Mouse (Mus musculus): ENCODE measurements around the gene Atrnl1.

DNA sequence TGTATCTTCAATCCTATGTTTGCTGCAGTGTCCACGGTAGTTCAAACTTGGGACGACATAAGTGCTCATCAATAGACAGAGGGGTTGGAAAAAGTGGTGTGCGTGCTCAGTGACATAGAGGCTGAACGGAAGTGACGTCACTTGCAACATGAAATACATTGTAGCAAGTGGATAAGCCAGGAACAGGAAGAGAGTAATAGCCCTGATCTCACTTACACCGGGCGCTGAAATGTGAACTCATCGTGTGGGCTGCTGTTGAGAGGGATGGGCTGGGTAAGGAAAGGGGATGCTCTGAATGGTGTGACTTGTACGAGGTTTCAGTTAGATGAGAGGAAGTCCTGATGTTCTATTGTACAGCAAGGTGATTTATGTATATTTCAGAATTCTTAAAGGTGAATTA, 8.3 kb downstream of the Atrnl1 start:
- TF ChIP-seq POLR2A (IDR thresholded peaks at IDR 0.05; ENCODE audit: low read depth, low read length) (no peak), CTCF (IDR thresholded peaks at IDR 0.05; ENCODE audit: extremely low read depth, insufficient read length, insufficient replicate concordance, low read depth, low read length) (no peak)

All from small intestine, adult 2 months (tissue).